Mouse (Mus musculus): ENCODE results near the gene Rogdi.

The Rogdi gene

GRCm38 (mm10) chr16:4984717-4985116, 28.6 kb downstream of the Rogdi start:
- no peak for DNase-seq

DNA sequence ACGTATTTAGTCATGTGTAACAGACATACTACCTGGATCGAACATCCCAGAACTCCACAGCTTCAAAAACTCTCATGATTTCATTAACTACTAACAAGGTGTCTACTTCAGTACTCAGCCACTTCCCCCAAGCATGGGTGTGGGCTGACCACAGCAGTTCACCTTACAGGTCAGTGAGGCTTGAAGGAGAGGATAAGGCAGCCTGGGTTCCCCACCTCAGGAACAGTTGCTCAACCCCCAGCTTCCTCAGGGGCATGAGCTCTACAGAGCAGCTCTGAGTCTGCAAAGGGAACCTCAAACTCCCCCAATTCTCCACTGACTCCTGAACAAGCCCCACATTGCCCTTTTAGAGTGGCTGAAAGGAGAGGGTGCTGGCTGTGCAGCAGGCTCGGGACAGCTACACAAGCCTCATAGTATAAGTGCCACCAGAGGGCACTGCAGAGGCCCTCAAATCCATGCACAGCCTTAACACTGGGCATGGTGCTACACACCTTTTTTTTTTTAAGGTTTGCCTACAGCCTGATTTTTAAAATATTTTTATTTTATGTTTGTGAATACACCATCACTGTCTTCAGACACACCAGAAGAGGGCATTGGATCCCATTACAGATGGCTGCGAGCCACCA, 33.5 kb downstream of the Rogdi start:
- peak; percentile 45 for DNase-seq

DNA sequence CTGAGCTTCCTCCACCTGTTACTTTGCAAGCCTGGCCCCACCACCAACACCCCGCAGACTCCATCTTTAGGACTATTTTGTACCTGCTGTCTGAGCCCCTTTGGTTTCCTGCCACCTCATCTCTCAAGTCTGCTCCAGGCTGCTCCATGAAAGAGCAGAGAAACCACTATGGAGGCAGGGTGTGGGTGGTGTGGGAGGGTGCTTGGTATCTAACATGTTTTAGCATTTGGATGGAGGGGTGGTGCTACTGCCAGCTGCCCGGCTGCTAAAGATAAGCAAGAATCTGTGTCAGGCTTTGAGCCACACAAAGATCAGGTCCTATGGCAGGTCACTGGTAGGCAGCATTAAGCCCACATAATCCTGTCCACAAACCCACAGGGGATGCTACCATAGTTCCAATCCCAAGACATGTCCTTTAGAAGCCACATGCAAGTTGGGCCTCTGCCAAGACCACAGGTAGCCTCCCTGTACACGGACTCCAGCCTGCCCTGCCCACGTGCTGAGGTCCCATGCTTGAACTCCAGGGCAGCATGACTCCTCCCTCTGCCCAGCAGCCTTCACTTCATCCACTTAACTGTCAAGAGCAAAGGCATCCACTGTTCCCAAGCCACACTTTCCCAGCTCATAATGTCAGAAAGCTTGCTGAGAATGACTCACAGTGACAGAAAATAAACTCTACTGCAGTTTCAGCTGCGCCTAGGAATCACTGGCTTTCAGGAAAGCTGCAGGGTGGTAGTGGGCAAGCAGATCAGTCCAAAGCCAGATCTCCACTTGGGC, 34.9 kb downstream of the Rogdi start:
- no peak for DNase-seq

DNA sequence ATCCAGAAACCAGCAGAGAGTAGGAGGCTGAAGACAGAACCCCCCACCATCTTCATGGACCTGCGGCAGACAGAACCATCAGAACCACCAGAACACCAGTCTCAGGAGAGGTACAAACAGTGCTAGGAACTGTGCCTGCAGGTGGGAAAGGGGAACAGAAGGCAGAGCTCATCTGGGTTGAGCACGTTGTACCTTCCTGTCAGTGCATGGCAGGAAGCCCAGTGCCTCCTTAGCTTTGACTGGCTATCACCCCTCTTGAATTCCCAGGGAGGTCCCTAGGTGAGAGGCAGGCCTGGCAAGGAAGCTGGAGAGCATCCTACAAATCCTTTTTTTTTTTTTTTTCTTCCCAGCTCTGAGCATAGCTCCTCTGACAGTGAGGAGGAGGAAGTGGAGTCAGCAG, 37.2 kb downstream of the Rogdi start:
- DNase-seq: no peak

DNA sequence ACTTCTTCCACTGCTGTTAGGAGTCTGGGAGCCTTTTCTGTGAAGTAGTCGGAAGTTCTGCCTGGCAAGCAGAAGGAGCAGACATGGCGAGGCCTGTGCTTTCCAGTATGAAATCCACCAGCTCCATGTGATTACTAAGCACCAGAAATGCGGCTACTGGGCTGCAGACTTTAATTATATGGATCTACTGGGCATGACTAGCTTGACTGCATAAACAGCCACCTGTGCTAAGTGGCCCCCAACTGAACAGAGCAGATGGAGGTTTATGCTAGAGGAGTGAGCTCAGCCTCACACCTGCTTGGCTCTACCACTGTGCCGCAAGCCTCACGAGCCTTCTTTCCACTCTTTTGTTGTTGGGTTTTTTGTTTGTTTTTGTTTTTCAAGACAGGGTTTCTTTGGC, 38.8 kb downstream of the Rogdi start:
- DNase-seq: no peak

- DNase-seq: no peak
Observed at GRCm38 (mm10) chr16:4971626-4972025, 41.7 kb downstream of the Rogdi start.

- no peak for DNase-seq
Observed at GRCm38 (mm10) chr16:4969055-4969843, 44.1 kb downstream of the Rogdi start.

DNA sequence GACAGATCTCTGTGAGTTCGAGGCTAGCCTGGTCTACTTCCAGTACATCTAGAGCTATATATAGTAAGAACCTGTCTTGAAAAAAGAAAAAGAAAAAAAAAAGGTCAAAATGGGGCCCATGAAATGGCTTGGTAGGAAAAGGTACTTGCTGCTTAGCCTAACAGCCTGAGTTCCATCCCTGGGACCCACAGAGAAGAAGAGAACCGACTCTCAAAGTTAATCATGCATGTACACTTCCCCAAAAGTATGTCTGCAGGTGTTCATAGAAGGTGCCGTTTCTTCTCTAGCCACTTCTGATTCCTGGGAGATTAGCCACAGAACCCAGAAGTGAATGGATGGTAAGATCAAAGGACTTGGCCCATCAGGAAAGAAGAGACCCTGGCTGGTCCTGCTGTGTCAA, 44.9 kb downstream of the Rogdi start:
- DNase-seq: no peak

DNA sequence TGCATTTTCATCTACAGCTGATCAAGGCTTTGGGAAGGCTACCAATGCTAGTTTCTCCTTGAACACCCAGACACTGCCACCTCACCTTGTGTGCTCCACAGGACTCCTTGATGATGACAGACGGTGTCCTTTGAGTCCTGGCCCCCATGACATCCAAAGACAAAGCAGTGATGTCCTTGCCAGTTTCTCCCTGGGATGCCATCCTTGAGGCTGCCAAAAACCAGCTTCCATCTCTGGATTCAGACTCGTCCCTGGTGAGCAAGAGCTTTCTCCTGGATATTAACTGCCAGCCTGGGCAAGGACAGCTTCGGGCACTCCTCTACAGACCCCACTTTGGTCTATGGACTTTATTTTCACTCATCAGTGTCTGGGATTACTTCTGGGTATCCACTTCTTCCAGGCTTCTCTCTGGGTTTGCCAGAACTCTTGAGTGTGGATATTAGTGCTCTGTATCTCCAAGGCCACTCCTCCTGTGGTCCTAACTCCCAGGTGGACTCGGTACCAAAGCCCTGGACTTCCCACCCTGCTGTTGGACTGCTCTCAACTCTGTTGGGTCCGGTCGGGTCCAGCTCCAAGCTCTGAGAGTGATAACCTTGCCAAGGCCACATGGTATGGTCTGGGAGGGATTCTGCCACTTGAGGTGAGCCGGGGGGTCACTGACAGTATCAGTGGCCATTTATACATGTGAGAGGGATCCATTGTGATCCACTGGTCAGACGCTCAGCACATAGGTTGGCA, 47.8 kb downstream of the Rogdi start:
- DNase-seq: no peak

GRCm38 (mm10) chr16:4964731-4965391, 48.5 kb downstream of the Rogdi start:
- DNase-seq: no peak

GRCm38 (mm10) chr16:4963797-4964709, 49.3 kb downstream of the Rogdi start, which contains the start of gene Anks3:
Anks3 (minus strand) TSS chr16:4964205.
- peak; percentile 98 for DNase-seq

GRCm38 (mm10) chr16:4963346-4963745, 50.0 kb downstream of the Rogdi start:
- DNase-seq: no peak

DNA sequence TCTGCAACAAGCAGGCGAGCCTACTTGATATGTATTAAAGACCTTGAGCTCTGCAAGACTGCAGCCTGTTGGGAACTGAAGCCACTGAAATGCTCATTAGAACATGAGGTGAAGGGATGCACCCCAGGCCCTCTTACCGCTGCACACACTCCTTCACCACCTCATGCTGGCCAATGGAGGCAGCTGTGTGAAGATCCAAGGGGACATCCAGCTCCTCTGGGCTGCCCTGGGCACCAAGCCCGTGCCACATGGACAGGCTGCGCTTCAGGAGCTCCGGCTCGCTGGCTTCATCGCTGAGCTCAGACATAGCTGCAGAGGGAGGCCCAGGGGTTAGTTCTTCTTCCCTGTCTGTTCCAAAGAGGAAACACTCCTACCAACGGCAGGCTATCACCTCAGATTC, 53.1 kb downstream of the Rogdi start:
- no peak for DNase-seq

All from retina, postnatal 1 day (tissue).